Mouse (Mus musculus): ENCODE data around the gene Gpr107.
A peak's percentile ranks its signal among the peaks of the same experiment; 100 is the strongest.

Gene Gpr107

GRCm38 (mm10) chr2:31246251-31246971, 94.3 kb downstream of the Gpr107 start:
- DNase-seq (ENCODE audit: low spot score in 2 of 2), result peak in 1 of 2 experiments; percentile 55

GRCm38 (mm10) chr2:31248856-31249255, 96.7 kb downstream of the Gpr107 start:
- no peak for DNase-seq (ENCODE audit: low spot score in 2 of 2)

GRCm38 (mm10) chr2:31252167-31252566, 100.1 kb downstream of the Gpr107 start:
- no peak for DNase-seq (ENCODE audit: low spot score in 2 of 2)

- DNase-seq (ENCODE audit: low spot score in 2 of 2), result no peak
Observed at GRCm38 (mm10) chr2:31253463-31253862, 101.3 kb downstream of the Gpr107 start.

GRCm38 (mm10) chr2:31254806-31255205, 102.7 kb downstream of the Gpr107 start:
- DNase-seq (ENCODE audit: low spot score in 2 of 2), result no peak

- peak in 1 of 2 experiments; percentile 60 for DNase-seq (ENCODE audit: low spot score in 2 of 2)
Observed at GRCm38 (mm10) chr2:31255952-31256938, 104.1 kb downstream of the Gpr107 start.

GRCm38 (mm10) chr2:31257096-31257495, 105.0 kb downstream of the Gpr107 start:
- DNase-seq (ENCODE audit: low spot score in 2 of 2), result peak in 1 of 2 experiments; percentile 57

GRCm38 (mm10) chr2:31258609-31259366, 106.7 kb downstream of the Gpr107 start:
- peak; percentile 75 to 81 for DNase-seq (ENCODE audit: low spot score in 2 of 2)

GRCm38 (mm10) chr2:31259367-31259920, 107.3 kb downstream of the Gpr107 start:
- DNase-seq (ENCODE audit: low spot score in 2 of 2), result no peak

- no peak for DNase-seq (ENCODE audit: low spot score in 2 of 2)
Observed at GRCm38 (mm10) chr2:31260549-31260948, 108.4 kb downstream of the Gpr107 start.

GRCm38 (mm10) chr2:31263039-31263461, 110.9 kb downstream of the Gpr107 start:
- DNase-seq (ENCODE audit: low spot score in 2 of 2), result peak in 1 of 2 experiments; percentile 53

GRCm38 (mm10) chr2:31263746-31264378, 111.7 kb downstream of the Gpr107 start:
- DNase-seq (ENCODE audit: low spot score in 2 of 2), result peak; percentile 78 to 79

- no peak for DNase-seq (ENCODE audit: low spot score in 2 of 2)
Observed at GRCm38 (mm10) chr2:31267447-31267846, 115.3 kb downstream of the Gpr107 start.
